Mouse (Mus musculus) left cerebral cortex, adult 2 months (tissue): Measurements from ENCODE around the gene Srp68. TPM values are rescaled to one million over a fixed set of nuclear protein-coding genes. Genes with fewer than 3 reads are reported as not detected.
A peak's percentile ranks its signal among the peaks of the same experiment; 100 is the strongest.

Experiments
- DNase-seq, 2 experiments: peaks; one replicate each; pipeline ENCODE4 v3.0.0; 2021 to 2022; ENCODE audit warnings: low spot score in 2 of 2, mixed read lengths in 1 of 2; ENCODE audit errors: extremely low spot score in 1 of 2
- H3K27ac ChIP-seq: fragments of 200-600 bp; 2 replicates; pipeline ENCODE4 v1.8.1; 2022
- H3K4me3 ChIP-seq: fragments of 200-600 bp; 2 replicates; pipeline ENCODE4 v1.8.1; 2022
- CTCF ChIP-seq: fragments of 200-600 bp; IDR thresholded peaks from 2 replicates; pipeline ENCODE4 v1.8.1; 2022; ENCODE audit warnings: antibody characterized with exemption, mild to moderate bottlenecking, moderate library complexity
- intact Hi-C: fragments of 180-260 bp; cut with DNase I; formaldehyde crosslinking; loops from one replicate; pipeline ENCODE4 v1.15.1; 2025
- total RNA-seq, 2 experiments: library from RNA; stranded (reverse); gene quantifications; 2 replicates each; pipeline ENCODE4 v1.2.3; 2021

Gene Srp68
- total RNA-seq, 2 experiments from 2014 or later: 70.5 to 75.4 TPM

- TF ChIP-seq CTCF: no peak
- Histone ChIP-seq H3K27ac (peak overlapping the region; percentile 15; the same call in 1 of the 2 replicates), H3K4me3 (no peak overlapping the region)
- DNase-seq: no peak
- intact Hi-C loops: no loop called here
These were observed 17.9 kb downstream of the Srp68 start for GRCm38 (mm10) chr11:116255982-116256675.

GRCm38 (mm10) chr11:116255090-116255981, 18.7 kb downstream of the Srp68 start:
- Histone ChIP-seq H3K4me3 (no peak overlapping the region), H3K27ac (no peak overlapping the region)
- intact Hi-C loops: no loop called here

GRCm38 (mm10) chr11:116254627-116255026, 19.4 kb downstream of the Srp68 start:
- intact Hi-C loops: no loop called here
- no peak for DNase-seq
- TF ChIP-seq CTCF: no peak
- Histone ChIP-seq H3K4me3 (no peak overlapping the region), H3K27ac (no peak overlapping the region)

More at GRCm38 (mm10) chr11:116255090-116255981, 18.7 kb downstream of the Srp68 start:
- DNase-seq: no peak
- TF ChIP-seq CTCF: no peak

- Histone ChIP-seq H3K27ac (no peak overlapping the region), H3K4me3 (no peak overlapping the region)
- intact Hi-C loops: no loop called here
- DNase-seq: no peak
- TF ChIP-seq CTCF: no peak
These were observed 20.9 kb downstream of the Srp68 start for GRCm38 (mm10) chr11:116253076-116253600.

- intact Hi-C loops: no loop called here
- no peak for DNase-seq
- TF ChIP-seq CTCF: no peak
- Histone ChIP-seq H3K4me3 (no peak overlapping the region), H3K27ac (no peak overlapping the region)
These were observed 23.1 kb downstream of the Srp68 start for GRCm38 (mm10) chr11:116250898-116251297.

GRCm38 (mm10) chr11:116247502-116248222, 26.4 kb downstream of the Srp68 start:
- intact Hi-C loops: no loop called here
- DNase-seq: no peak
- no peak for TF ChIP-seq CTCF
- Histone ChIP-seq H3K4me3 (no peak overlapping the region), H3K27ac (no peak overlapping the region)

GRCm38 (mm10) chr11:116245616-116246015, 28.4 kb downstream of the Srp68 start:
- TF ChIP-seq CTCF: no peak
- Histone ChIP-seq H3K27ac (no peak overlapping the region), H3K4me3 (no peak overlapping the region)
- DNase-seq: no peak
- intact Hi-C loops: no loop called here

- TF ChIP-seq CTCF: no peak
- no peak for DNase-seq
- intact Hi-C loops: no loop called here
- Histone ChIP-seq H3K4me3 (no peak overlapping the region), H3K27ac (no peak overlapping the region)
These were observed 29.4 kb downstream of the Srp68 start for GRCm38 (mm10) chr11:116244580-116244979.

GRCm38 (mm10) chr11:116241744-116242235, 32.2 kb downstream of the Srp68 start:
- DNase-seq: no peak
- no peak for TF ChIP-seq CTCF
- intact Hi-C loops: no loop called here
- Histone ChIP-seq H3K27ac (no peak overlapping the region), H3K4me3 (no peak overlapping the region)

GRCm38 (mm10) chr11:116239797-116240196, 34.2 kb downstream of the Srp68 start:
- DNase-seq: no peak
- intact Hi-C loops: no loop called here
- H3K4me3 ChIP-seq: no peak overlapping the region
- no peak overlapping the region for H3K27ac ChIP-seq
- TF ChIP-seq CTCF: no peak

GRCm38 (mm10) chr11:116237742-116238395, 36.1 kb downstream of the Srp68 start, which contains the start of gene Evpl:
Evpl (minus strand) TSS chr11:116238077.
- no peak for DNase-seq
- TF ChIP-seq CTCF: no peak
- Histone ChIP-seq H3K27ac (no peak within 1 kb of the TSS), H3K4me3 (no peak within 1 kb of the TSS)
- intact Hi-C loops: no loop called here
